Mouse (Mus musculus) bone marrow, adult 2 months (tissue): ENCODE results near the gene Mapk10.

Experiments
- CTCF ChIP-seq: fragments of 200-500 bp; IDR thresholded peaks from 2 replicates; pipeline ENCODE4 v1.5.1; 2011; ENCODE audit warnings: low read length, control low read depth; ENCODE audit not compliant: control insufficient read depth, insufficient read depth
- POLR2A ChIP-seq: fragments of 200-500 bp; IDR thresholded peaks from 2 replicates; pipeline ENCODE4 v1.6.1; 2011; ENCODE audit warnings: low read depth, mild to moderate bottlenecking, control low read depth, low read length, borderline replicate concordance; ENCODE audit not compliant: control insufficient read depth

DNA sequence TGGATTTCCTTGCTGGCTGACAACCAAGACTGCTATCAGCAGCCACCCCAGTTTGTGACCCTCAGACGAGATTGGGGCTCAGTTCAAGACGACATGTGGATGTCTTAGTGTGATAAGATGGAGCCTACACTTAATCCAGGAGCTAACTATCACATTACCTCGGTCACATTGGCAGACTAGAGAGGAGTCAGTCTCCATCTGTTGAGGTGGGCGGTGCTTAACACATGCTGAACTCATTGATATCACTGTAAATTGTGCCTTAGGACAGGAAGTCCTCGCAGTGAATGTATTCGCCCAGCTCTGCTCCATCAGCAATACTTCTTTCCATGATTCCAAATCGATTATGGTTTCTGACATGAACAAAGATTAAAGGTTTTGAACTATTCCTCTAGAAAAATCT is 193.5 kb downstream of the Mapk10 start:
- no peak for TF ChIP-seq POLR2A
- TF ChIP-seq CTCF: no peak
